Mouse (Mus musculus): ENCODE results near the gene Neb. TPM values are rescaled to one million over a fixed set of nuclear protein-coding genes. Genes with fewer than 3 reads are reported as not detected.
A peak's percentile ranks its signal among the peaks of the same experiment; 100 is the strongest.

Neb gene
- not detected in 2 replicates for polyA plus RNA-seq (2012; ENCODE audit: insufficient read depth, insufficient read length, low replicate concordance, missing spikeins)

GRCm38 (mm10) chr2:52378448-52378804, at the start of gene Neb:
Neb (minus strand) TSS chr2:52378474.
- 57% methylated on average over 7 of the region's 7 CpGs for WGBS
- no peak for TF ChIP-seq CTCF (IDR thresholded peaks at IDR 0.05; ENCODE audit: insufficient read depth, low read depth, low read length)
- no peak for TF ChIP-seq POLR2A (IDR thresholded peaks at IDR 0.05; ENCODE audit: insufficient read depth, low read depth, low read length)
- Histone ChIP-seq H3K27ac (ENCODE audit: insufficient read depth, low read depth, low read length) (no peak within 1 kb of the TSS), H3K4me1 (ENCODE audit: control insufficient read depth, insufficient read depth, low read length) (no peaks in the 10 kb centered on the region), H3K4me3 (ENCODE audit: insufficient read depth, low read depth, low read length) (no peak within 1 kb of the TSS)

GRCm38 (mm10) chr2:52427383-52427782, 49.1 kb upstream of the Neb start:
- Histone ChIP-seq H3K4me3 (ENCODE audit: insufficient read depth, low read depth, low read length) (no peak overlapping the region), H3K4me1 (ENCODE audit: control insufficient read depth, insufficient read depth, low read length) (peaks cover 4% of the 10 kb centered on the region), H3K27ac (ENCODE audit: insufficient read depth, low read depth, low read length) (no peak overlapping the region)
- TF ChIP-seq CTCF (IDR thresholded peaks at IDR 0.05; ENCODE audit: insufficient read depth, low read depth, low read length) (no peak), POLR2A (IDR thresholded peaks at IDR 0.05; ENCODE audit: insufficient read depth, low read depth, low read length) (no peak)
- 85% methylated on average over 3 of the region's 3 CpGs for WGBS

- Histone ChIP-seq H3K27ac (ENCODE audit: insufficient read depth, low read depth, low read length) (no peak overlapping the region), H3K4me1 (ENCODE audit: control insufficient read depth, insufficient read depth, low read length) (peaks cover 6% of the 10 kb centered on the region), H3K4me3 (ENCODE audit: insufficient read depth, low read depth, low read length) (no peak overlapping the region)
- 92% methylated on average over 3 of the region's 3 CpGs for WGBS
- TF ChIP-seq CTCF (IDR thresholded peaks at IDR 0.05; ENCODE audit: insufficient read depth, low read depth, low read length) = no peak
- no peak for TF ChIP-seq POLR2A (IDR thresholded peaks at IDR 0.05; ENCODE audit: insufficient read depth, low read depth, low read length)
Observed at GRCm38 (mm10) chr2:52426041-52426440, 47.8 kb upstream of the Neb start.

- peak overlapping the region; percentile 83 for H3K4me3 ChIP-seq (ENCODE audit: insufficient read depth, low read depth, low read length)
- H3K4me1 ChIP-seq (ENCODE audit: control insufficient read depth, insufficient read depth, low read length) = peaks cover 7% of the 10 kb centered on the region
- TF ChIP-seq CTCF (IDR thresholded peaks at IDR 0.05; ENCODE audit: insufficient read depth, low read depth, low read length) = no peak
- TF ChIP-seq POLR2A (IDR thresholded peaks at IDR 0.05; ENCODE audit: insufficient read depth, low read depth, low read length) = no peak
- H3K27ac ChIP-seq (ENCODE audit: insufficient read depth, low read depth, low read length) = no peak overlapping the region
- WGBS = 17% methylated on average over 10 of the region's 10 CpGs
Observed at GRCm38 (mm10) chr2:52425523-52425795, 47.2 kb upstream of the Neb start.

- under 1% methylated on average over 56 of the region's 57 CpGs for WGBS
- peak within 1 kb of the TSS; percentile 83 for H3K4me3 ChIP-seq (ENCODE audit: insufficient read depth, low read depth, low read length)
- peak within 1 kb of the TSS; percentile 56 for H3K27ac ChIP-seq (ENCODE audit: insufficient read depth, low read depth, low read length)
- TF ChIP-seq POLR2A (IDR thresholded peaks at IDR 0.05; ENCODE audit: insufficient read depth, low read depth, low read length) (peak; percentile 79), CTCF (IDR thresholded peaks at IDR 0.05; ENCODE audit: insufficient read depth, low read depth, low read length) (no peak)
- H3K4me1 ChIP-seq (ENCODE audit: control insufficient read depth, insufficient read depth, low read length) = peaks cover 7% of the 10 kb centered on the region
Observed at GRCm38 (mm10) chr2:52424747-52425522, 46.7 kb upstream of the Neb start, which contains the start of gene Arl5a. Arl5a (minus strand) TSS chr2:52424901.

GRCm38 (mm10) chr2:52424248-52424728, 46.0 kb upstream of the Neb start:
- H3K4me1 ChIP-seq (ENCODE audit: control insufficient read depth, insufficient read depth, low read length) = peaks cover 7% of the 10 kb centered on the region
- WGBS = under 1% methylated on average over 42 of the region's 42 CpGs
- H3K27ac ChIP-seq (ENCODE audit: insufficient read depth, low read depth, low read length) = peak overlapping the region; percentile 56; the same call in 1 of the 2 replicates
- H3K4me3 ChIP-seq (ENCODE audit: insufficient read depth, low read depth, low read length) = peak overlapping the region; percentile 83
- TF ChIP-seq CTCF (IDR thresholded peaks at IDR 0.05; ENCODE audit: insufficient read depth, low read depth, low read length) (no peak), POLR2A (IDR thresholded peaks at IDR 0.05; ENCODE audit: insufficient read depth, low read depth, low read length) (no peak)

- H3K27ac ChIP-seq (ENCODE audit: insufficient read depth, low read depth, low read length) = no peak overlapping the region
- TF ChIP-seq CTCF (IDR thresholded peaks at IDR 0.05; ENCODE audit: insufficient read depth, low read depth, low read length) = no peak
- TF ChIP-seq POLR2A (IDR thresholded peaks at IDR 0.05; ENCODE audit: insufficient read depth, low read depth, low read length) = no peak
Observed at GRCm38 (mm10) chr2:52423611-52424247, 45.5 kb upstream of the Neb start.

GRCm38 (mm10) chr2:52422871-52423610, 44.8 kb upstream of the Neb start:
- WGBS = 27% methylated on average over 8 of the region's 8 CpGs
- Histone ChIP-seq H3K4me1 (ENCODE audit: control insufficient read depth, insufficient read depth, low read length) (peaks cover 9% of the 10 kb centered on the region), H3K27ac (ENCODE audit: insufficient read depth, low read depth, low read length) (no peak overlapping the region), H3K4me3 (ENCODE audit: insufficient read depth, low read depth, low read length) (no peak overlapping the region)
- TF ChIP-seq CTCF (IDR thresholded peaks at IDR 0.05; ENCODE audit: insufficient read depth, low read depth, low read length) (no peak), POLR2A (IDR thresholded peaks at IDR 0.05; ENCODE audit: insufficient read depth, low read depth, low read length) (no peak)

More at GRCm38 (mm10) chr2:52423611-52424247, 45.5 kb upstream of the Neb start:
- peak overlapping the region; percentile 83 for H3K4me3 ChIP-seq (ENCODE audit: insufficient read depth, low read depth, low read length)
- 1% methylated on average over 16 of the region's 16 CpGs for WGBS
- peaks cover 9% of the 10 kb centered on the region for H3K4me1 ChIP-seq (ENCODE audit: control insufficient read depth, insufficient read depth, low read length)
